Mouse (Mus musculus) olfactory bulb, adult 2 months (tissue): ENCODE data around the gene Slco3a1. TPM values are rescaled to one million over a fixed set of nuclear protein-coding genes. Genes with fewer than 3 reads are reported as not detected.

Source experiments
- H3K27ac ChIP-seq: fragments of 200-500 bp; 2 replicates; pipeline ENCODE4 v1.5.1; 2012; ENCODE audit warnings: low read depth, low read length; ENCODE audit not compliant: insufficient read depth
- H3K4me1 ChIP-seq: fragments of 200-500 bp; 2 replicates; pipeline ENCODE4 v1.6.1; 2012; ENCODE audit warnings: low read length; ENCODE audit not compliant: control insufficient read depth, insufficient read depth
- H3K4me3 ChIP-seq: fragments of 200-500 bp; 2 replicates; pipeline ENCODE4 v1.5.1; 2012; ENCODE audit warnings: mild to moderate bottlenecking, low read depth, low read length, moderate library complexity; ENCODE audit not compliant: insufficient read depth
- CTCF ChIP-seq: fragments of 200-500 bp; IDR thresholded peaks from 2 replicates; pipeline ENCODE4 v1.5.1; 2012; ENCODE audit warnings: low read depth, mild to moderate bottlenecking, low read length, moderate library complexity; ENCODE audit not compliant: insufficient read depth
- POLR2A ChIP-seq: fragments of 200-500 bp; IDR thresholded peaks from 2 replicates; pipeline ENCODE4 v1.6.1; 2012; ENCODE audit warnings: mild to moderate bottlenecking, low read depth, low read length, moderate library complexity; ENCODE audit not compliant: insufficient read depth
- WGBS: fragments of 180-500 bp; shearing (Covaris S2); methylation state at CpG from one replicate; pipeline ENCODE4 v1.1.7; 2018; 5-methylcytosine and 5-hydroxymethylcytosine counted together
- polyA plus RNA-seq: library from polyadenylated mRNA; stranded (reverse); fragments of >200 nt; gene quantifications from 2 replicates; pipeline ENCODE4 v1.2.4, GENCODE M21; 2012; ENCODE audit warnings: low replicate concordance; ENCODE audit not compliant: missing spikeins, insufficient read depth, insufficient read length

The Slco3a1 gene
- polyA plus RNA-seq, 1 experiment = not detected

DNA sequence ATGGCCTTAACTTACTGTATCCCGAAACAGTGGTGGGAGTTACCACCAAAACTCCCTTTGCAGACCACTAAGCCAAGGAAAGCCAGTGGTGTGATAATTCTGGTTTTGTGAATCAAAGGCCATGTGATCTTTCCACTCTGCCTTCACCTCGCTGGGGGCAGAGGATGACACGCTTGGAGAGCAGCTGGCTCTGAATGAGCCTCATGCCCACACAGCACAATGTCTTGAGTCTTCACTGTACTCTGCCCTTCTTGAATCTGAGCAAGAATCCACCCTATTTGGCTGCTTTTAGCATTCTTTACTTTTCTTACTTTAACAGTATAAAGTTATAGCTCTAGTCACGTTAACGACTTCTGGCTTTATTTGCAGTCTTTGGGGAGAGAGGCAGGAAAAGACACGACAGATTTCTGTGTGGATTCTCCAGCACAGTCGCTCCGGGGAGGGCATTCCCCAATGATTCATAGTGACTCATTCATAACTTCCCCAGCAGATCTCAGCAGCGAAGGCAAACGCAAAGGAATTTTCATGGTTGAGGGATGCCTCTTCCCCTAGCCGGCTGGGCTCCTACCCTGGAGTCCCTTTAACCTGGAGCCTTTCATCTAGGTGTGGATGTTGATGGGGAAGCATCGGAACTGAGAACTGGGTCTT lies 178.1 kb downstream of the Slco3a1 start:
- TF ChIP-seq CTCF (no peak), POLR2A (no peak)
- 29% methylated on average over 12 of the region's 12 CpGs for WGBS
- no peak overlapping the region for H3K4me3 ChIP-seq
- H3K4me1 ChIP-seq = peaks cover 8% of the 10 kb centered on the region
- H3K27ac ChIP-seq = no peak overlapping the region

DNA sequence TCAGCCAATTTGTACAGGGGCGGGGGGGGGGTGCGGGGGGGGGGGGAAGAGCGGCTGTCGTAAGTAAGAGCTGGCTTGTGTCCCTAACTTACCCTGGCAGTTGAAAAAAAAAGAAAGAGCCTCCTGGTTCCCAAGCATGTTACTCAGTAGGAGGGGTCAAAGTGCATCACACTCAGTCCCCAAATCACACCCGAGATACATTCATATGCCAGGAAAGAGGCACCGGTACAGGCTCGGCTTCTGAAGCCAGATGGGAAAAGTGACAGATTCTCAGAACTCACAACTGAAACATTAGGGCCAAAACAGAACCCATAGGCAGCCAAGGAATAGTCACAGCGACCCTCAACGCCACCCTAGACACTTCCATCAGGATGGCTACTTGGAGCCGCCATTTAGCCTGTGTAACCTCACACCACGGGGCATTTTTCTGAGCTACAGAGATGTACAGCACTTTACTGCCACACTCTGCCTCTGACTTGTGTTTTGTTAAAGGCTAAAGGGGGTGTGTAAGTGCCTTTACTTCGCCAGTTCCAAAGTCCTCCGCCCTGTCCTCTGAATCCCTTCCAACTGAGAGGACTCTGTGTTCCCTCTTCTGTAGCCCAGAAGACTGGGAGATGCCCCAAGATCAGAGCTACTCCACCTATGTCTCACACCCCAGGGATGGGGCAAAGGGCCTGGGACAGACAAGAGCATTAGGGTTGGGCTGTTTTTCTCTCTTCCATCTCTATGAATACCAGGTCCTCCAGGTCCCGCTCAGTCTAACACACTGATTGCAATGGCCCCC lies 179.2 kb downstream of the Slco3a1 start:
- Histone ChIP-seq H3K27ac (no peak overlapping the region), H3K4me3 (no peak overlapping the region), H3K4me1 (peaks cover 8% of the 10 kb centered on the region)
- WGBS = 80% methylated on average over 14 of the region's 14 CpGs
- no peak for TF ChIP-seq POLR2A

DNA sequence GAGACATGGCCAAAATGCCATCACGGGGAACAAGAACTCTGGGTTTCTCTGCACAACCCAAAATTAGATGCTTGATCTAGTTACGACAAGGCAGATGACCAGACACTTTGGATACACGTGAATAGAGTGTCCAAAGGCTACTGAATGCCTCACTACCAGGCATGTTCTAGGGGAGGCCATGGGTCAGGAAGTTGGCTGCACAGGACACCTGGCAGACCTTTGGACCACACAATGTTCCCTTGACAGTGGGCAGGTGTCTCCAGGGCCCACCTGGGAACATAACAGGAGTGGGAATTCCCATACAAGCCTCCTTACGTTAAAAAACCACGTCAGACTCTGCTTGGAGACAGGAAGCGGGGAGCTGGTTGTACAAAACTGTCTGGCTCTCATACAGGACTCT lies 181.5 kb downstream of the Slco3a1 start:
- no peak for TF ChIP-seq CTCF
- no peak for TF ChIP-seq POLR2A
- Histone ChIP-seq H3K4me1 (peaks cover 8% of the 10 kb centered on the region), H3K4me3 (no peak overlapping the region), H3K27ac (no peak overlapping the region)
- 94% methylated on average over 6 of the region's 6 CpGs for WGBS

DNA sequence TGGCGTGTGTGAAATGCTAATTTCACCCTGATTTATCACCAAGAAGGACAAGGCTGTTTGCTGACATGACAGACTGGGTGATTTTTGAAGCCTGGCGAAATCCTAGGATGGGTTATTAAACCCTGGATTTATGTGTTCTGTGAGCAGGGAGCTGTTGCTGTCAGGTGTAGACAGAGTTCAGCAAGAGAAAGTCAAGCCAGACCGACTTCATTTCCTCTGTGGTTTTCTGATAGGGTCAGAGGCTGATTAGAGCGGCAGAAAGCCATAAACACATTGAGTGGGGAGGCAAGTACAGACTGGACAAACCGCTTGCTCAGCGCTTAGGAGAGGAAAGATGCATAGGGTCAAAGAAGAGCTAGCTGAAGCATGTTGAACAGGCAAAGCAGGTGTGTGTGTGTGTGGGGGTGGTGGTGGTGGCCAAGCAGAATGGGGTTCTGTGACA lies 182.4 kb downstream of the Slco3a1 start:
- Histone ChIP-seq H3K27ac (no peak overlapping the region), H3K4me3 (no peak overlapping the region), H3K4me1 (peaks cover 8% of the 10 kb centered on the region)
- 93% methylated on average over 6 of the region's 6 CpGs for WGBS
- TF ChIP-seq POLR2A = no peak
- no peak for TF ChIP-seq CTCF

- TF ChIP-seq POLR2A (no peak), CTCF (no peak)
- 36% methylated on average over 2 of the region's 2 CpGs for WGBS
- peaks cover 8% of the 10 kb centered on the region for H3K4me1 ChIP-seq
- no peak overlapping the region for H3K27ac ChIP-seq
- no peak overlapping the region for H3K4me3 ChIP-seq
These were observed 182.9 kb downstream of the Slco3a1 start for GRCm38 (mm10) chr7:74371656-74372055.

DNA sequence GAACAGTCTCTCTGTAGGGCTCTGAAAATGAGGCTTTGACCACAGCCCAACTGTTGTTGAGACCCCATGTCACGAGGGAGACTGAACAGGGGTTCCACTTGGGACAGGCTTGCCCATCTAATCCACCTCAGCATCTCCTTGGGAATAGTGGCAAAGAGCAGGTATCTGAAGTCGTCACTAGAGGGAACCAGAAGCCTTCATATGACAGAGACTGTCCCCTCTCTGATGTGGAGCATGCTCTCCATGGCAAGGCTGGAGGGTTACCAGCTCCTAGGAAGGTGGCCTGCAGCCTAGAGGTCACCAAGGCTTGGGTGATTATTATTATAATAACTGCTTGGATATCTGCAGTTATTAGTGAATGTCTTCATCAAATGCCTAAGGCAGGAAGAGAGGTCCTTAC lies 183.4 kb downstream of the Slco3a1 start:
- Histone ChIP-seq H3K4me3 (no peak overlapping the region), H3K27ac (no peak overlapping the region), H3K4me1 (0 out of 2 replicates have a peak, but pooled peaks cover 5% of the 10 kb centered on the region)
- TF ChIP-seq CTCF (no peak), POLR2A (no peak)
- WGBS = 25% methylated on average over 2 of the region's 2 CpGs

DNA sequence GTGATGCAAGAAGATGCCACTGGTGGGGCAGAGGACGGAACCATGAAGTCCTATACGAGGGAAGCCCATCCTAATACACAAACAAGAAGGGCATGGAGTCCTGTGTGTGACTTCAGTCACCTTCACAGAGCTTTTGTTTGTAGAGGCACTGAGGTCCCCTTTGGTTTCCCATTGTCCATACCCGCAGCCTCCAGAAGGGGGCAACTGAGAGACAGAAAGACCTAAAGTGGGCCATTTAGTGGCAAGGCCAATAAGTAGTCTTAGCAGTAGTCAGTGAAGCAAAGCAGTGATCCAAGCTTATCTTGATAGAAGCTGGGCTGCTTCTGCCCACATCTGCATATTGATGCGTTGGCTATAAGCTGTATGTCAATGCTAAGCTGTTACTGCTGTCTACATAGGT lies 184.9 kb downstream of the Slco3a1 start:
- WGBS = 79% methylated on average over 4 of the region's 4 CpGs
- H3K4me3 ChIP-seq = no peak overlapping the region
- no peak overlapping the region for H3K27ac ChIP-seq
- no peaks in the 10 kb centered on the region for H3K4me1 ChIP-seq
- no peak for TF ChIP-seq CTCF
- TF ChIP-seq POLR2A = no peak

GRCm38 (mm10) chr7:74368256-74368980 lies 186.2 kb downstream of the Slco3a1 start:
- no peak overlapping the region for H3K4me3 ChIP-seq
- 91% methylated on average over 11 of the region's 11 CpGs for WGBS
- TF ChIP-seq CTCF (no peak), POLR2A (no peak)
- no peak overlapping the region for H3K27ac ChIP-seq
- no peaks in the 10 kb centered on the region for H3K4me1 ChIP-seq

- 32% methylated on average over 7 of the region's 7 CpGs for WGBS
- peak; percentile 43; the same call in 1 of the 2 replicates for TF ChIP-seq CTCF
- TF ChIP-seq POLR2A = no peak
These were observed 187.2 kb downstream of the Slco3a1 start for GRCm38 (mm10) chr7:74367350-74367749.

More at GRCm38 (mm10) chr7:74367350-74367749, 187.2 kb downstream of the Slco3a1 start:
- no peak overlapping the region for H3K4me3 ChIP-seq
- H3K27ac ChIP-seq = no peak overlapping the region
- no peaks in the 10 kb centered on the region for H3K4me1 ChIP-seq
